Mouse (Mus musculus) small intestine, adult 2 months (tissue): Measurements from ENCODE around the gene Acad11. TPM values are rescaled to one million over a fixed set of nuclear protein-coding genes. Genes with fewer than 3 reads are reported as not detected.

Experiments used
- H3K27ac ChIP-seq: fragments of 200-500 bp; 2 replicates; pipeline ENCODE4 v1.5.1; 2012; ENCODE audit warnings: low read depth, low read length, control low read depth, inconsistent platforms; ENCODE audit not compliant: insufficient read depth
- H3K27me3 ChIP-seq: fragments of 200-500 bp; 2 replicates; pipeline ENCODE4 v1.6.1; 2012; ENCODE audit warnings: mild to moderate bottlenecking, moderate library complexity, low read length, inconsistent platforms; ENCODE audit not compliant: control insufficient read depth, insufficient read depth
- H3K36me3 ChIP-seq: fragments of 200-500 bp; 2 replicates; pipeline ENCODE4 v1.6.1; 2012; ENCODE audit warnings: mild to moderate bottlenecking, low read length, control low read depth, inconsistent platforms; ENCODE audit not compliant: control insufficient read depth, insufficient read depth
- H3K4me1 ChIP-seq: fragments of 200-500 bp; 2 replicates; pipeline ENCODE4 v1.6.1; 2012; ENCODE audit warnings: low read length, inconsistent platforms, mixed read lengths; ENCODE audit not compliant: control insufficient read depth, insufficient read depth, insufficient read length
- H3K4me3 ChIP-seq: fragments of 200-500 bp; 2 replicates; pipeline ENCODE4 v1.5.1; 2012; ENCODE audit warnings: low read depth, mild to moderate bottlenecking, control low read depth, inconsistent platforms, low read length, moderate library complexity
- CTCF ChIP-seq: fragments of 200-500 bp; IDR thresholded peaks from 2 replicates; pipeline ENCODE4 v1.5.1; 2012; ENCODE audit warnings: low read depth, mild to moderate bottlenecking, control low read depth, inconsistent platforms, low read length, moderate library complexity, mixed read lengths; ENCODE audit not compliant: insufficient replicate concordance, insufficient read length; ENCODE audit errors: extremely low read depth
- POLR2A ChIP-seq: fragments of 200-500 bp; IDR thresholded peaks from 2 replicates; pipeline ENCODE4 v1.6.1; 2012; ENCODE audit warnings: low read depth, mild to moderate bottlenecking, control low read depth, inconsistent platforms, low read length, moderate library complexity
- WGBS: fragments of 180-500 bp; shearing (Covaris S2); methylation state at CpG from one replicate; pipeline ENCODE4 v1.1.7; 2018; 5-methylcytosine and 5-hydroxymethylcytosine counted together
- polyA plus RNA-seq: library from polyadenylated mRNA; depleted of rRNA; stranded (reverse); fragments of >200 nt; gene quantifications from 2 replicates; pipeline ENCODE4 v1.2.3, GENCODE M21; 2012; rRNA removed

Gene Acad11
- polyA plus RNA-seq, 1 experiment = 54.6 TPM

- no peak for TF ChIP-seq POLR2A
- TF ChIP-seq CTCF = no peak
- Histone ChIP-seq H3K27ac (no peak overlapping the region), H3K27me3 (no peaks in the 10 kb centered on the region), H3K4me3 (no peak overlapping the region), H3K4me1 (no peaks in the 10 kb centered on the region), H3K36me3 (peaks cover 79% of the 10 kb centered on the region)
- WGBS = 87% methylated on average over 5 of the region's 5 CpGs
Observed at GRCm38 (mm10) chr9:104164194-104164593, 101.0 kb downstream of the Acad11 start.

DNA sequence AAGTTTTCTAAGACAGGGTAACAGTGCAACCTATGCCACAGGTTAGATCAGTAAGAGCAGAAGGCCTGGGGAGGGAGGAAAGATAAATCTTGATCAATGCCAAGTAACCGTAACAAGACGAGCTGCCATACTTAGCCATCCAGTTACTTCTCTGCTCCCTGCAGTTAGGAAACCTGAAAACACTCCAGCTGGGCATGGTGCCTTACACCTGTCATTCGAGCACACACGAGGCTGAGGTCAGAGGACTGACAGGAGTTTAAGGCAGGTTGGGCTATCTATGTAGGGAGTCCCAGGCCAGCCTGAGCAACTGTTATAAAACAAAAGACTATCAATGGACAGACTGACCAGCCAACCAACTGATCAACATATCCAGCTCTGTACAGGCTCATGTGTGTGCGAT lies 102.7 kb downstream of the Acad11 start:
- TF ChIP-seq POLR2A (no peak), CTCF (no peak)
- H3K4me1 ChIP-seq = no peaks in the 10 kb centered on the region
- no peaks in the 10 kb centered on the region for H3K27me3 ChIP-seq
- no peak overlapping the region for H3K4me3 ChIP-seq
- H3K36me3 ChIP-seq = peaks cover 79% of the 10 kb centered on the region
- 92% methylated on average over 5 of the region's 5 CpGs for WGBS
- H3K27ac ChIP-seq = no peak overlapping the region

GRCm38 (mm10) chr9:104169986-104170385 lies 106.8 kb downstream of the Acad11 start:
- Histone ChIP-seq H3K27ac (no peak overlapping the region), H3K4me1 (no peaks in the 10 kb centered on the region), H3K36me3 (peaks cover 71% of the 10 kb centered on the region), H3K4me3 (no peak overlapping the region), H3K27me3 (no peaks in the 10 kb centered on the region)
- 91% methylated on average over 10 of the region's 10 CpGs for WGBS
- no peak for TF ChIP-seq CTCF
- no peak for TF ChIP-seq POLR2A

- Histone ChIP-seq H3K4me3 (no peak overlapping the region), H3K36me3 (peaks cover 70% of the 10 kb centered on the region), H3K27ac (no peak overlapping the region), H3K27me3 (no peaks in the 10 kb centered on the region), H3K4me1 (no peaks in the 10 kb centered on the region)
- TF ChIP-seq POLR2A (no peak), CTCF (no peak)
- 86% methylated on average over 6 of the region's 6 CpGs for WGBS
Observed at GRCm38 (mm10) chr9:104171651-104172050, 108.5 kb downstream of the Acad11 start.

DNA sequence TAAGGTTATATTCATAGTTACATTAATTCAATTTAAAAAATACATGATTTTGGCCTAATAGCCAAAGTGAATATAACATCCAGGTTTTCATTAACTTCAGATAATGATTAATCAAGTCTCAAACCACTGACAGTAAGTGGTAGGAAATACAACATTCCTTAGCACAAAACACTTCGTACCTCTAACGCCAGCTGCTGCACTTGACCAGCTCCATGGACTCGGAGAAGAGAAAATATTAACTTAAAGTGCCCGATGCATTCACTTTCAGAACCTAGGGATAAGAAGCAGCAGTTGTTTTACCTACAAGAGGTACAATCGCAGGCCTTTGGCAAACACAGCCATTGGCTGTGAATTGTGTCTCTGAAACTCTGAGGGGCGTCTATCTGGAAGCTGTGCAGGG lies 109.2 kb downstream of the Acad11 start:
- H3K4me1 ChIP-seq = no peaks in the 10 kb centered on the region
- no peaks in the 10 kb centered on the region for H3K27me3 ChIP-seq
- H3K27ac ChIP-seq = no peak overlapping the region
- TF ChIP-seq CTCF = no peak
- no peak for TF ChIP-seq POLR2A
- peaks cover 66% of the 10 kb centered on the region for H3K36me3 ChIP-seq
- 91% methylated on average over 6 of the region's 6 CpGs for WGBS
- H3K4me3 ChIP-seq = no peak overlapping the region

Other genes starting within 250 kb of the Acad11 start
- 1.8 and 3.5 TPM in 2 replicates for gene Nphp3, start 60.8 kb upstream of the Acad11 start, polyA plus RNA-seq
- not detected in 2 replicates for gene Gm28305, start 22.7 kb upstream of the Acad11 start, polyA plus RNA-seq
- gene Uba5, start 243 bp upstream of the Acad11 start, polyA plus RNA-seq = 8.2 and 10.6 TPM in 2 replicates
- 1.8 and 3.2 TPM in 2 replicates for gene Ackr4, start 63.6 kb downstream of the Acad11 start, polyA plus RNA-seq
- gene Dnajc13, start 199.6 kb downstream of the Acad11 start, polyA plus RNA-seq = 24.8 and 58.5 TPM in 2 replicates